ENCODE assay signal across 24 mouse cellular contexts in the genomic region with DNA sequence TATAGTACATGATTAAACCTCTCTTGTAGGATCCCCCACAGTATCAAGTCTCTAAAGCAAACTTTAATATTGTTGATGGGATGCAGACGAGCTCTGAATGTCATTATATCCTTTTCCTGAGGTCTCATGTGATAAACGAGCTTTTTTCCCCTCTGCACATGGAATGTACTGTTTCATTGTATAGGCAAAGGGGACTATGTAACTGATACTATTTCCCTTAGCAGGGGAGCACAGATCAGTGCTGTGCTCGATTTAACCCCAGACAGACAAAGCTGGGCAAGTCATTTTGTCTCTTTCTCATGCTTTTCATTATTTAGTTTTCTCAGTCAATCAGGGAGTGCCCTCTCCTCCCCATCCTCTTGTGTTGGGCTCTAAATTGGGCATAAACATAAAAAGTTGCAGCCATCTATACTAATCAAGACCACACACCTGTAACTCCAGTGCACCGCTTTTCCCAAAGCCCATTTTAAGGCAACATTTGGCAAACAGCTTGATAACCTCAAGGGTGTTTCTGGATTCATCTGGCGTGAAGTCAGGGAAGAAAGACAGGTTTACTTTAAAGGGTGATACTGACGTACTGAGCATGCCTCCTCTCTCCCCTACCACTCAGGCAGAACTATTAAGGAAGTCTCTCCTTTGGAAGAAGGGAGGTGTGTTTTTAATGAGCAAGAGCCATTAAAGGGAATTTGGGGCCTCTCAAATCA.
A peak's percentile ranks its signal among the peaks of the same experiment; 100 is the strongest.
DNase-seq lines count a peak whose midpoint lies in the region; ATAC-seq and TF ChIP-seq lines count a peak whose summit lies in the region.
"Had no signal": no experiment of that assay in that cellular context is flagged by ENCODE, and none has a peak within 500 bp of the region (broad histone marks: within the 10 kb centered on the region; RNA-seq: fewer than 3 reads in every experiment).

No protein-coding gene starts in this region.

- H3K27ac ChIP-seq in hindbrain, embryonic 15.5 days (replicated peaks), result no peak overlapping the region
- H3K27ac ChIP-seq in hindbrain, postnatal 0 days, result no peak overlapping the region
- peak overlapping the region; percentile 50; the same call in 1 of the 2 replicates for H3K27ac ChIP-seq in limb, embryonic 12.5 days
- H3K27ac ChIP-seq in limb, embryonic 10.5 days, result no peak overlapping the region
- H3K27ac ChIP-seq in embryonic facial prominence, embryonic 12.5 days, result no peak overlapping the region
- H3K27ac ChIP-seq: midbrain, embryonic 10.5 days; midbrain, embryonic 15.5 days had no signal

- no peak overlapping the region for H3K4me2 ChIP-seq in hindbrain, embryonic 15.5 days
- no peak overlapping the region for H3K4me2 ChIP-seq in hindbrain, postnatal 0 days (ENCODE audit: low read depth, low read length)
- H3K4me2 ChIP-seq in limb, embryonic 12.5 days, result peak overlapping the region; percentile 8; the same call in 1 of the 2 replicates
- no peak overlapping the region for H3K4me2 ChIP-seq in embryonic facial prominence, embryonic 12.5 days (replicated peaks)
- H3K4me2 ChIP-seq: heart, embryonic 11.5 days; liver, embryonic 11.5 days; midbrain, embryonic 15.5 days had no signal

- 47% methylated on average over 6 of the region's 6 CpGs for WGBS in hindbrain, embryonic 15.5 days
- WGBS in hindbrain, postnatal 0 days, result 51% methylated on average over 6 of the region's 6 CpGs
- 13% methylated on average over 6 of the region's 6 CpGs for WGBS in limb, embryonic 12.5 days
- WGBS in limb, embryonic 10.5 days, result 36% methylated on average over 6 of the region's 6 CpGs
- 22% methylated on average over 6 of the region's 6 CpGs for WGBS in embryonic facial prominence, embryonic 12.5 days

- no peaks in the 10 kb centered on the region for H3K9me3 ChIP-seq in hindbrain, embryonic 15.5 days
- H3K9me3 ChIP-seq in hindbrain, postnatal 0 days (ENCODE audit: low read length), result no peaks in the 10 kb centered on the region
- no peaks in the 10 kb centered on the region for H3K9me3 ChIP-seq in limb, embryonic 12.5 days
- no peaks in the 10 kb centered on the region for H3K9me3 ChIP-seq in limb, embryonic 10.5 days (replicated peaks)
- no peaks in the 10 kb centered on the region for H3K9me3 ChIP-seq in embryonic facial prominence, embryonic 12.5 days
- H3K9me3 ChIP-seq: midbrain, embryonic 10.5 days; midbrain, embryonic 15.5 days had no signal

- ATAC-seq in hindbrain, embryonic 15.5 days (ENCODE audit: low FRiP score, low read depth), result peak; percentile 48; the same call in 1 of the 2 replicates
- ATAC-seq in hindbrain, postnatal 0 days, result no peak
- peak; percentile 47; the same call in 1 of the 2 replicates for ATAC-seq in limb, embryonic 12.5 days (ENCODE audit: insufficient number of reproducible peaks, insufficient read depth, low FRiP score, low TSS enrichment, low read depth)
- 0 out of 2 replicates have a peak, but pooled peaks have one; percentile 56 for ATAC-seq in embryonic facial prominence, embryonic 12.5 days (ENCODE audit: insufficient number of reproducible peaks, insufficient read depth, low FRiP score, low TSS enrichment)
- ATAC-seq: forebrain, embryonic 14.5 days; midbrain, embryonic 15.5 days had no signal

- H3K4me1 ChIP-seq in hindbrain, embryonic 15.5 days (replicated peaks), result no peaks in the 10 kb centered on the region; the same call in 1 of the 2 replicates
- H3K4me1 ChIP-seq in hindbrain, postnatal 0 days (ENCODE audit: insufficient read depth, low read length), result no peaks in the 10 kb centered on the region
- peaks cover 14% of the 10 kb centered on the region for H3K4me1 ChIP-seq in limb, embryonic 12.5 days (replicated peaks)
- peaks cover 16% of the 10 kb centered on the region for H3K4me1 ChIP-seq in limb, embryonic 10.5 days
- H3K4me1 ChIP-seq in embryonic facial prominence, embryonic 12.5 days, result peaks cover 15% of the 10 kb centered on the region; the same call in 1 of the 2 replicates
- H3K4me1 ChIP-seq: midbrain, embryonic 10.5 days; midbrain, embryonic 15.5 days had no signal

- H3K9ac ChIP-seq in hindbrain, embryonic 15.5 days, result no peak overlapping the region
- H3K9ac ChIP-seq in hindbrain, postnatal 0 days (replicated peaks; ENCODE audit: low read length), result no peak overlapping the region
- H3K9ac ChIP-seq in limb, embryonic 12.5 days (replicated peaks), result no peak overlapping the region
- H3K9ac ChIP-seq in embryonic facial prominence, embryonic 12.5 days, result no peak overlapping the region
- H3K9ac ChIP-seq: midbrain, embryonic 15.5 days had no signal

- no peaks in the 10 kb centered on the region for H3K27me3 ChIP-seq in hindbrain, embryonic 15.5 days
- H3K27me3 ChIP-seq in hindbrain, postnatal 0 days (ENCODE audit: insufficient read depth, low read length), result no peaks in the 10 kb centered on the region
- no peaks in the 10 kb centered on the region for H3K27me3 ChIP-seq in limb, embryonic 12.5 days
- no peaks in the 10 kb centered on the region for H3K27me3 ChIP-seq in limb, embryonic 10.5 days (ENCODE audit: low read depth, poor library complexity, severe bottlenecking)
- no peaks in the 10 kb centered on the region for H3K27me3 ChIP-seq in embryonic facial prominence, embryonic 12.5 days
- H3K27me3 ChIP-seq: midbrain, embryonic 15.5 days had no signal

- no peak for TF ChIP-seq CTCF in hindbrain, postnatal 0 days (IDR thresholded peaks at IDR 0.05; ENCODE audit: low read depth)

- H3K4me3 ChIP-seq in hindbrain, embryonic 15.5 days, result no peak overlapping the region
- H3K4me3 ChIP-seq in hindbrain, postnatal 0 days (ENCODE audit: low read length), result no peak overlapping the region
- H3K4me3 ChIP-seq in limb, embryonic 12.5 days (replicated peaks), result no peak overlapping the region
- no peak overlapping the region for H3K4me3 ChIP-seq in limb, embryonic 10.5 days
- H3K4me3 ChIP-seq in embryonic facial prominence, embryonic 12.5 days, result no peak overlapping the region
- H3K4me3 ChIP-seq: midbrain, embryonic 10.5 days; midbrain, embryonic 15.5 days had no signal

- no peak for DNase-seq in hindbrain, postnatal 0 days (ENCODE audit: low spot score)
- no peak for DNase-seq in limb, embryonic 10.5 days (ENCODE audit: low spot score)
- DNase-seq in forelimb bud, embryonic 11.5 days (ENCODE audit: low read depth, low spot score), result peak; percentile 13
- DNase-seq in adrenal gland, postnatal 25 days, result no peak
- DNase-seq: adrenal gland, postnatal 36 days; B cell, adult 2 months; cerebellum, postnatal 36 days; embryo, embryonic 11 days; gastrocnemius, postnatal 25 days; heart, adult 18-20 months; heart, postnatal 36 days; kidney, adult 8-10 months; layer of hippocampus, postnatal 36 days; right cerebral cortex, adult 18-20 months; spleen, adult 18-20 months; thymus, postnatal 25 days had no signal

- H3K36me3 ChIP-seq in hindbrain, embryonic 15.5 days, result no peaks in the 10 kb centered on the region
- no peaks in the 10 kb centered on the region for H3K36me3 ChIP-seq in hindbrain, postnatal 0 days (ENCODE audit: insufficient read depth, low read length)
- H3K36me3 ChIP-seq in limb, embryonic 12.5 days, result no peaks in the 10 kb centered on the region
- H3K36me3 ChIP-seq in limb, embryonic 10.5 days, result no peaks in the 10 kb centered on the region
- H3K36me3 ChIP-seq in embryonic facial prominence, embryonic 12.5 days, result no peaks in the 10 kb centered on the region
- H3K36me3 ChIP-seq: midbrain, embryonic 10.5 days; midbrain, embryonic 15.5 days had no signal
